Mouse (Mus musculus) MN1 (cell line): ENCODE results near the gene Chrm3.

Experiments
- DNase-seq: peaks from one replicate; pipeline ENCODE4 v3.0.0-alpha.2; 2016; ENCODE audit warnings: low spot score

The Chrm3 gene

GRCm38 (mm10) chr13:10068927-10069580, 291.6 kb downstream of the Chrm3 start:
- no peak for DNase-seq

- DNase-seq = no peak
These were observed 293.6 kb downstream of the Chrm3 start for GRCm38 (mm10) chr13:10066829-10067618.

- DNase-seq = no peak
These were observed 294.9 kb downstream of the Chrm3 start for GRCm38 (mm10) chr13:10065776-10066175.

GRCm38 (mm10) chr13:10062681-10063080, 298.0 kb downstream of the Chrm3 start:
- no peak for DNase-seq

GRCm38 (mm10) chr13:10058993-10059392, 301.7 kb downstream of the Chrm3 start:
- DNase-seq = no peak

- DNase-seq = no peak
These were observed 302.9 kb downstream of the Chrm3 start for GRCm38 (mm10) chr13:10057644-10058198.

- no peak for DNase-seq
These were observed 306.6 kb downstream of the Chrm3 start for GRCm38 (mm10) chr13:10054086-10054485.

- no peak for DNase-seq
These were observed 307.3 kb downstream of the Chrm3 start for GRCm38 (mm10) chr13:10053301-10053889.

GRCm38 (mm10) chr13:10045651-10046350, 314.8 kb downstream of the Chrm3 start:
- no peak for DNase-seq

GRCm38 (mm10) chr13:10044084-10044483, 316.6 kb downstream of the Chrm3 start:
- no peak for DNase-seq

- no peak for DNase-seq
These were observed 326.9 kb downstream of the Chrm3 start for GRCm38 (mm10) chr13:10033570-10034399.

GRCm38 (mm10) chr13:10031547-10031946, 329.1 kb downstream of the Chrm3 start:
- no peak for DNase-seq

GRCm38 (mm10) chr13:10029944-10030343, 330.7 kb downstream of the Chrm3 start:
- no peak for DNase-seq

GRCm38 (mm10) chr13:10025134-10025533, 335.5 kb downstream of the Chrm3 start:
- no peak for DNase-seq

GRCm38 (mm10) chr13:10023112-10023511, 337.5 kb downstream of the Chrm3 start:
- DNase-seq = no peak

- no peak for DNase-seq
These were observed 341.4 kb downstream of the Chrm3 start for GRCm38 (mm10) chr13:10019252-10019651.

- DNase-seq = no peak
These were observed 357.7 kb downstream of the Chrm3 start for GRCm38 (mm10) chr13:10002916-10003315.

- DNase-seq = no peak
These were observed 362.9 kb downstream of the Chrm3 start for GRCm38 (mm10) chr13:9997664-9998328.

- DNase-seq = no peak
These were observed 364.8 kb downstream of the Chrm3 start for GRCm38 (mm10) chr13:9995852-9996251.

GRCm38 (mm10) chr13:9993571-9993970, 367.1 kb downstream of the Chrm3 start:
- DNase-seq = no peak

GRCm38 (mm10) chr13:9992640-9993039, 368.0 kb downstream of the Chrm3 start:
- DNase-seq = no peak
